Mouse (Mus musculus) forebrain, embryonic 16.5 days (tissue): ENCODE data around the gene Nptx1. TPM values are rescaled to one million over a fixed set of nuclear protein-coding genes. Genes with fewer than 3 reads are reported as not detected.

Experiments used
- ATAC-seq: fragments of 200-750 bp; cut with Nextera tagmentation; 2 replicates; pipeline ENCODE4 v1.8.0; 2017; ENCODE audit warnings: mild to moderate bottlenecking, moderate library complexity
- H3K27ac ChIP-seq: fragments of 300-500 bp; sonication (generic); 2 replicates; pipeline ENCODE4 v1.5.1; 2014; ENCODE audit warnings: low read length, control low read depth
- H3K27me3 ChIP-seq: fragments of 300-500 bp; sonication (generic); replicated peaks from 2 replicates; pipeline ENCODE4 v1.6.1; 2014; ENCODE audit warnings: low read length; ENCODE audit not compliant: control insufficient read depth, insufficient read depth
- H3K36me3 ChIP-seq: fragments of 300-500 bp; sonication (generic); 2 replicates; pipeline ENCODE4 v1.6.1; 2014; ENCODE audit not compliant: control insufficient read depth, insufficient read depth
- H3K4me1 ChIP-seq: fragments of 300-500 bp; sonication (generic); replicated peaks from 2 replicates; pipeline ENCODE4 v1.6.1; 2014; ENCODE audit warnings: low read length; ENCODE audit not compliant: control insufficient read depth, insufficient read depth
- H3K4me2 ChIP-seq: fragments of 300-500 bp; sonication (generic); 2 replicates; pipeline ENCODE4 v1.6.1; 2014; ENCODE audit warnings: mild to moderate bottlenecking, low read length, control low read depth
- H3K4me3 ChIP-seq: fragments of 300-500 bp; sonication (generic); replicated peaks from 2 replicates; pipeline ENCODE4 v1.5.1; 2014; ENCODE audit warnings: mild to moderate bottlenecking, low read length, control low read depth
- H3K9ac ChIP-seq: fragments of 300-500 bp; sonication (generic); replicated peaks from 2 replicates; pipeline ENCODE4 v1.6.1; 2014; ENCODE audit warnings: low read depth, low read length, control low read depth
- H3K9me3 ChIP-seq: fragments of 300-500 bp; sonication (generic); 2 replicates; pipeline ENCODE4 v1.6.1; 2016; ENCODE audit warnings: low read length; ENCODE audit not compliant: control insufficient read depth
- WGBS: fragments of 180-500 bp; shearing (Covaris S2); extraction: QIAGEN DNeasy Blood & Tissue Kit; methylation state at CpG from one replicate; pipeline ENCODE4 v1.1.7; 2014; 5-methylcytosine and 5-hydroxymethylcytosine counted together
- polyA plus RNA-seq: library from polyadenylated mRNA; unstranded; fragments of >200 nt; fragmentation: Nextera tagmentation; extraction: Ambion mirVana; gene quantifications from 2 replicates; pipeline ENCODE4 v1.2.1, GENCODE M21; 2015

Nptx1 gene
- polyA plus RNA-seq, 1 experiment from 2014 or later, result 9.8 TPM

GRCm38 (mm10) chr11:119565684-119566083 is 18.1 kb upstream of the Nptx1 start:
- H3K9me3 ChIP-seq, result no peaks in the 10 kb centered on the region
- H3K4me1 ChIP-seq, result no peaks in the 10 kb centered on the region
- 36% methylated on average over 10 of the region's 10 CpGs for WGBS
- H3K27me3 ChIP-seq, result no peaks in the 10 kb centered on the region
- H3K9ac ChIP-seq, result no peak overlapping the region
- H3K27ac ChIP-seq, result no peak overlapping the region
- no peaks in the 10 kb centered on the region for H3K36me3 ChIP-seq
- H3K4me3 ChIP-seq, result no peak overlapping the region
- ATAC-seq, result no peak
- no peak overlapping the region for H3K4me2 ChIP-seq

GRCm38 (mm10) chr11:119565021-119565420 is 17.5 kb upstream of the Nptx1 start:
- no peak overlapping the region for H3K9ac ChIP-seq

GRCm38 (mm10) chr11:119564383-119564782 is 16.8 kb upstream of the Nptx1 start:
- no peak overlapping the region for H3K4me2 ChIP-seq
- no peaks in the 10 kb centered on the region; the same call in 1 of the 2 replicates for H3K4me1 ChIP-seq
- no peak for ATAC-seq
- H3K27me3 ChIP-seq, result no peaks in the 10 kb centered on the region
- H3K4me3 ChIP-seq, result no peak overlapping the region
- WGBS, result 89% methylated on average over 10 of the region's 10 CpGs
- H3K27ac ChIP-seq, result no peak overlapping the region
- no peaks in the 10 kb centered on the region for H3K36me3 ChIP-seq
- H3K9ac ChIP-seq, result no peak overlapping the region
- no peaks in the 10 kb centered on the region for H3K9me3 ChIP-seq

More at GRCm38 (mm10) chr11:119565021-119565420, 17.5 kb upstream of the Nptx1 start:
- H3K4me1 ChIP-seq, result no peaks in the 10 kb centered on the region
- ATAC-seq, result no peak
- H3K27me3 ChIP-seq, result no peaks in the 10 kb centered on the region
- no peaks in the 10 kb centered on the region for H3K9me3 ChIP-seq
- H3K4me2 ChIP-seq, result no peak overlapping the region
- no peak overlapping the region for H3K27ac ChIP-seq
- no peaks in the 10 kb centered on the region for H3K36me3 ChIP-seq
- WGBS, result 63% methylated on average over 7 of the region's 7 CpGs
- no peak overlapping the region for H3K4me3 ChIP-seq

GRCm38 (mm10) chr11:119563166-119563565 is 15.6 kb upstream of the Nptx1 start:
- no peak overlapping the region for H3K27ac ChIP-seq
- no peaks in the 10 kb centered on the region for H3K36me3 ChIP-seq
- 75% methylated on average over 9 of the region's 9 CpGs for WGBS
- H3K4me2 ChIP-seq, result no peak overlapping the region
- no peaks in the 10 kb centered on the region for H3K9me3 ChIP-seq
- H3K9ac ChIP-seq, result no peak overlapping the region
- no peak overlapping the region for H3K4me3 ChIP-seq
- peaks cover 12% of the 10 kb centered on the region for H3K4me1 ChIP-seq
- no peak for ATAC-seq
- no peaks in the 10 kb centered on the region for H3K27me3 ChIP-seq

- H3K27ac ChIP-seq, result no peak overlapping the region
- H3K36me3 ChIP-seq, result no peaks in the 10 kb centered on the region
- no peaks in the 10 kb centered on the region for H3K9me3 ChIP-seq
- no peak overlapping the region for H3K9ac ChIP-seq
- H3K4me1 ChIP-seq, result peaks cover 19% of the 10 kb centered on the region
- 27% methylated on average over 6 of the region's 6 CpGs for WGBS
- no peak for ATAC-seq
- no peak overlapping the region for H3K4me2 ChIP-seq
- H3K27me3 ChIP-seq, result no peaks in the 10 kb centered on the region
- no peak overlapping the region for H3K4me3 ChIP-seq
Observed at GRCm38 (mm10) chr11:119562286-119562685, 14.7 kb upstream of the Nptx1 start.

GRCm38 (mm10) chr11:119558870-119559610 is 11.5 kb upstream of the Nptx1 start:
- H3K36me3 ChIP-seq, result no peaks in the 10 kb centered on the region
- H3K4me2 ChIP-seq, result no peak overlapping the region
- H3K27ac ChIP-seq, result no peak overlapping the region; the same call in 1 of the 2 replicates
- no peaks in the 10 kb centered on the region for H3K9me3 ChIP-seq
- ATAC-seq, result peak; percentile 58; the same call in 1 of the 2 replicates
- WGBS, result 3% methylated on average over 6 of the region's 9 CpGs
- no peak overlapping the region for H3K4me3 ChIP-seq
- no peaks in the 10 kb centered on the region for H3K27me3 ChIP-seq
- peak overlapping the region; percentile 30; the same call in 1 of the 2 replicates for H3K9ac ChIP-seq
- H3K4me1 ChIP-seq, result peaks cover 19% of the 10 kb centered on the region

- peaks cover 20% of the 10 kb centered on the region for H3K4me1 ChIP-seq
- H3K27me3 ChIP-seq, result no peaks in the 10 kb centered on the region
- 0 out of 2 replicates have a peak overlapping the region, but pooled peaks have one; percentile 4 for H3K4me2 ChIP-seq
- no peaks in the 10 kb centered on the region for H3K9me3 ChIP-seq
- peak overlapping the region; percentile 30 for H3K9ac ChIP-seq
- peak overlapping the region; percentile 44; the same call in 1 of the 2 replicates for H3K27ac ChIP-seq
- no peaks in the 10 kb centered on the region for H3K36me3 ChIP-seq
- 11% methylated on average over 14 of the region's 17 CpGs for WGBS
- ATAC-seq, result 0 out of 2 replicates have a peak, but pooled peaks have one; percentile 36
- no peak overlapping the region for H3K4me3 ChIP-seq
Observed at GRCm38 (mm10) chr11:119557940-119558869, 10.7 kb upstream of the Nptx1 start.

- H3K9ac ChIP-seq, result no peak overlapping the region
- H3K36me3 ChIP-seq, result no peaks in the 10 kb centered on the region
- H3K27me3 ChIP-seq, result peaks cover 5% of the 10 kb centered on the region
- H3K9me3 ChIP-seq, result no peaks in the 10 kb centered on the region
- H3K4me3 ChIP-seq, result no peak overlapping the region
- no peak overlapping the region for H3K27ac ChIP-seq
- H3K4me1 ChIP-seq, result peaks cover 43% of the 10 kb centered on the region
- WGBS, result 88% methylated on average over 7 of the region's 7 CpGs
- no peak overlapping the region for H3K4me2 ChIP-seq
- ATAC-seq, result no peak
Observed at GRCm38 (mm10) chr11:119555170-119555569, 7.6 kb upstream of the Nptx1 start.

GRCm38 (mm10) chr11:119554706-119555105 is 7.2 kb upstream of the Nptx1 start:
- Histone ChIP-seq H3K9me3 (no peaks in the 10 kb centered on the region), H3K27me3 (peaks cover 10% of the 10 kb centered on the region), H3K27ac (no peak overlapping the region), H3K4me3 (no peak overlapping the region), H3K36me3 (no peaks in the 10 kb centered on the region), H3K4me1 (peaks cover 47% of the 10 kb centered on the region), H3K4me2 (no peak overlapping the region), H3K9ac (no peak overlapping the region)
- WGBS, result 81% methylated on average over 7 of the region's 7 CpGs
- no peak for ATAC-seq
